Mouse (Mus musculus): Measurements from ENCODE around the gene Gpr153. TPM values are rescaled to one million over a fixed set of nuclear protein-coding genes. Genes with fewer than 3 reads are reported as not detected.

The Gpr153 gene
- polyA plus RNA-seq, 2 experiments, result 33.0 to 56.5 TPM

DNA sequence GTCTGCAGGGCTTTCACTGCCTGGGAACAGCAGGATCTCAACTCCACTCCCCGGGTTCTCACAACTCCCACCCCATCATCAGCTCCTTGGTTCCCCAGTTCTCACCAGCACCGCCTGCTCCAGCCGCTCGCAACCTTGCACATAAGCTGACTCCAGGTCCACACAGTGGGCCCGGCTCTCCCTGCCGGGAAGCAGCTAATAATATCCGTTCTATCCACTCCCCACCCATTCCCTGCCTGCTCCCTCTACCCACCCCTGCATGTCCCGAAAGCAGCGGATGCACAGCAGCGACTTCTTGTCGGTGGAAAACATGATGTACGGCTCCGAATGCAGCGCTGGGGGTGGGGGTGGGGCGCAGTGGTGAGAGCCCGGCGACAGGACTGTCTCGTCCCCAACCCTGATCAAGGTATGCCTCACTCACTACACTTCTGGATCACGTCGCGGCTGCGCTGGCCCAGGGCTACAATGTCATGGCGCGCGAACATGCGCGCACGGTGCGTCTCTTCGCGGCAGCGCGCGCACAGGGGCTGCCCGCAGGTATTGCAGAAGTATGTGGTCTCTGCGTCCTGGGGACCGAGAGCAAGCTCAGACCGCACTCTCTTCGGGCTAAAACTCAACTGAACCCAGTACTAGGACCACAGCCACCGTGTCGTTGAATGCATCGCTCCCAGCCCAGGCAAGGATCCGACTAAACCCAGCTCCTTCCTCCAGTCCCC lies 41.6 kb downstream of the Gpr153 start:
- Histone ChIP-seq H3K4me3 (replicated peaks; ENCODE audit: low read length) (peak overlapping the region; percentile 26), H3K4me2 (replicated peaks; ENCODE audit: low read depth, low read length, severe bottlenecking) (peak overlapping the region; percentile 45), H3K4me1 (ENCODE audit: control insufficient read depth, insufficient read depth, low read length) (peaks cover 9% of the 10 kb centered on the region), H3K27ac (replicated peaks; ENCODE audit: low read depth, low read length) (no peak overlapping the region), H3K36me3 (ENCODE audit: control insufficient read depth, insufficient read depth, low read length) (no peaks in the 10 kb centered on the region), H3K27me3 (ENCODE audit: control insufficient read depth, insufficient read depth, low read length) (peaks cover 76% of the 10 kb centered on the region), H3K9me3 (ENCODE audit: control insufficient read depth, low read length) (no peaks in the 10 kb centered on the region), H3K9ac (ENCODE audit: low read depth, low read length, severe bottlenecking) (no peak overlapping the region)
- under 1% methylated on average over 43 of the region's 43 CpGs for WGBS
- ATAC-seq (ENCODE audit: low FRiP score, low read depth), result no peak
- DNase-seq (ENCODE audit: low spot score), result no peak
- TF ChIP-seq POLR2A (IDR thresholded peaks at IDR 0.05; ENCODE audit: borderline replicate concordance, extremely low read depth, insufficient read depth, insufficient read length), result no peak

DNA sequence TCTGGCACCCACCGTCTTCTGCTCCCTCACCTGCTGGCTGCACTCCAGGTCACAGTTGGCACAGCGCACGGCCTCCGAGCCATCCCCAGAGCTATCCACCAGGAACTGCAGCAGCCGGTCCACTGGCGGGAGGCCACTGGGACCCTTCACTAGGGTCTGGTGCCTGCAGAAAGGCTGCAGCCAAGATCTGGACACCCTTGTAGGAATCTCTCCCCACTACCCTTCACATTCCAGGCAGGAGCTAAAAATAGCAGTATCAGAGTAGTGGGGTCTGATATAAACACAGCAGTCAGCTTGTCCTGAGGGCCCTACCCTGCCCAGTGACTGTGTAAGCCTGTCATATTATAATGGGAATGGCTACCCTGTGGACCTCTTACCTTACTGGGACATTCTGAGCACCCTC lies 43.6 kb downstream of the Gpr153 start:
- Histone ChIP-seq H3K9ac (ENCODE audit: low read depth, low read length, severe bottlenecking) (no peak overlapping the region), H3K36me3 (ENCODE audit: control insufficient read depth, insufficient read depth, low read length) (no peaks in the 10 kb centered on the region), H3K4me1 (ENCODE audit: control insufficient read depth, insufficient read depth, low read length) (peaks cover 9% of the 10 kb centered on the region), H3K9me3 (ENCODE audit: control insufficient read depth, low read length) (no peaks in the 10 kb centered on the region), H3K27ac (replicated peaks; ENCODE audit: low read depth, low read length) (no peak overlapping the region), H3K4me3 (replicated peaks; ENCODE audit: low read length) (no peak overlapping the region), H3K27me3 (ENCODE audit: control insufficient read depth, insufficient read depth, low read length) (peaks cover 62% of the 10 kb centered on the region), H3K4me2 (replicated peaks; ENCODE audit: low read depth, low read length, severe bottlenecking) (no peak overlapping the region)
- no peak for TF ChIP-seq POLR2A (IDR thresholded peaks at IDR 0.05; ENCODE audit: borderline replicate concordance, extremely low read depth, insufficient read depth, insufficient read length)
- no peak for ATAC-seq (ENCODE audit: low FRiP score, low read depth)
- 82% methylated on average over 6 of the region's 6 CpGs for WGBS
- no peak for DNase-seq (ENCODE audit: low spot score)

DNA sequence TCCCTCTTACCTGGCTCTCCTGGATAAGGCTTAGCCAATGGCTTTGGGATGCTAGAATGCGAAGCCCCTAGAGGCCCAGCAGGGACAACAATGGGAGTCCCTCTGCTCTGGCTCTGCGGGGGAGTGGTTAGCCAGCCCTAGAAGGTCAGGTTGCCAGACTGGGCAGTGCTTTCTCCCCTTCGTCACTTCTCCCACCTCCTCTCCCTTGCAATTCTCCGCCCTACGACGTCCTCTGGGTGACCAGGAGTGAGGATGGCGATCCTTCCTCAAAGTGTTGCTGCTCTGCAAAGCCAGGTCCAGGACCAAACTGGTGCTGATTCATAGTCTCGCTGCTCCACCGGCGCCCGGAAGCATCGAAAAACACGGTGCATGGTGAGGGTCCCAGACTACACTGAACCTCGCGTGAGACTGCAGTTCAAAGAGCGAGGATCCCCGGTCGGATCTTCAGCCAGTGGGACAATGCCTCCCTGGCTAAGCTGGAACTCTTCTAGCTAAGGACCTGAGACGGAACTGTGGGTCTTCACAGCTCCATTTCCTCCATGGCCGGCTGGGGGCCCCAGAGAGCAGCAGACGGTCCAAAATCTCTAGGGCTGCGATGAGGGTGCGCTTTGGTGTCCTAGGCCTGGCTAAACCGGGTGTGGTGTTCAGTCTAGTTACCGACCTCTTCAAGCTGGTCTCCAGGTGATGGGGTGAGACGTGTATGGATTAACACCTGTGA lies 44.6 kb downstream of the Gpr153 start, which contains the start of gene Rnf207:
TSS of gene Rnf207 (minus strand) at position 477 of the 718 bp plus-strand sequence.
- Histone ChIP-seq H3K9ac (ENCODE audit: low read depth, low read length, severe bottlenecking) (peak within 1 kb of the TSS; percentile 21), H3K9me3 (ENCODE audit: control insufficient read depth, low read length) (no peaks in the 10 kb centered on the region), H3K27ac (replicated peaks; ENCODE audit: low read depth, low read length) (no peak within 1 kb of the TSS), H3K27me3 (ENCODE audit: control insufficient read depth, insufficient read depth, low read length) (peaks cover 52% of the 10 kb centered on the region), H3K4me1 (ENCODE audit: control insufficient read depth, insufficient read depth, low read length) (peaks cover 5% of the 10 kb centered on the region; the same call in 1 of the 2 replicates), H3K36me3 (ENCODE audit: control insufficient read depth, insufficient read depth, low read length) (no peaks in the 10 kb centered on the region), H3K4me3 (replicated peaks; ENCODE audit: low read length) (no peak within 1 kb of the TSS), H3K4me2 (replicated peaks; ENCODE audit: low read depth, low read length, severe bottlenecking) (no peak within 1 kb of the TSS; the same call in 1 of the 2 replicates)
- DNase-seq (ENCODE audit: low spot score) (no peak), ATAC-seq (ENCODE audit: low FRiP score, low read depth) (no peak)
- no peak for TF ChIP-seq POLR2A (IDR thresholded peaks at IDR 0.05; ENCODE audit: borderline replicate concordance, extremely low read depth, insufficient read depth, insufficient read length)
- 4% methylated on average over 26 of the region's 26 CpGs for WGBS

DNA sequence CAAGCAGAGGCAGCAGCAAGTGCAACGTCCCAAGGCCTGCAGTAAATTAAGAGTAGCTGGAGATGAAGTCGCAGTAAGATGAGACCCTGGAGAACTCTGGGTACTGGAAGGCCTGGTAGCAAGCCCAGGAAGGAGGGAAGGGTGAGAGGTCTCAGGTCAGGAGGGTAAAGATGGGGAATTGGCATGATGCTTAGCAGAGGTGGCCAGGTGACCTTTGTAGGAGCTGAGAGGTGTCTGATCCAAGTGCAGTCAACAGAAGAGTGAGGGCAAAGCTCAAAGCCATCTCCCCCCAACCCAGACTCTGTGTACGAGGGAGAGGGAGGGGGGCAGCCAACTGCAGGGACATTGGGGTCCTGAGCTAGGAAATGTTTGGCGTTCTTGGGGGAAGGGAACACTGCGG lies 47.4 kb downstream of the Gpr153 start:
- peaks cover 24% of the 10 kb centered on the region for H3K27me3 ChIP-seq (ENCODE audit: control insufficient read depth, insufficient read depth, low read length)
- H3K4me3 ChIP-seq (replicated peaks; ENCODE audit: low read length), result no peak overlapping the region
- H3K9ac ChIP-seq (ENCODE audit: low read depth, low read length, severe bottlenecking), result no peak overlapping the region
- TF ChIP-seq POLR2A (IDR thresholded peaks at IDR 0.05; ENCODE audit: borderline replicate concordance, extremely low read depth, insufficient read depth, insufficient read length), result no peak
- ATAC-seq (ENCODE audit: low FRiP score, low read depth) (no peak), DNase-seq (ENCODE audit: low spot score) (no peak)
- WGBS, result 47% methylated on average over 5 of the region's 5 CpGs
- H3K4me2 ChIP-seq (replicated peaks; ENCODE audit: low read depth, low read length, severe bottlenecking), result no peak overlapping the region
- H3K9me3 ChIP-seq (ENCODE audit: control insufficient read depth, low read length), result no peaks in the 10 kb centered on the region
- H3K36me3 ChIP-seq (ENCODE audit: control insufficient read depth, insufficient read depth, low read length), result no peaks in the 10 kb centered on the region
- H3K4me1 ChIP-seq (ENCODE audit: control insufficient read depth, insufficient read depth, low read length), result peaks cover 2% of the 10 kb centered on the region; the same call in 1 of the 2 replicates
- no peak overlapping the region for H3K27ac ChIP-seq (replicated peaks; ENCODE audit: low read depth, low read length)

DNA sequence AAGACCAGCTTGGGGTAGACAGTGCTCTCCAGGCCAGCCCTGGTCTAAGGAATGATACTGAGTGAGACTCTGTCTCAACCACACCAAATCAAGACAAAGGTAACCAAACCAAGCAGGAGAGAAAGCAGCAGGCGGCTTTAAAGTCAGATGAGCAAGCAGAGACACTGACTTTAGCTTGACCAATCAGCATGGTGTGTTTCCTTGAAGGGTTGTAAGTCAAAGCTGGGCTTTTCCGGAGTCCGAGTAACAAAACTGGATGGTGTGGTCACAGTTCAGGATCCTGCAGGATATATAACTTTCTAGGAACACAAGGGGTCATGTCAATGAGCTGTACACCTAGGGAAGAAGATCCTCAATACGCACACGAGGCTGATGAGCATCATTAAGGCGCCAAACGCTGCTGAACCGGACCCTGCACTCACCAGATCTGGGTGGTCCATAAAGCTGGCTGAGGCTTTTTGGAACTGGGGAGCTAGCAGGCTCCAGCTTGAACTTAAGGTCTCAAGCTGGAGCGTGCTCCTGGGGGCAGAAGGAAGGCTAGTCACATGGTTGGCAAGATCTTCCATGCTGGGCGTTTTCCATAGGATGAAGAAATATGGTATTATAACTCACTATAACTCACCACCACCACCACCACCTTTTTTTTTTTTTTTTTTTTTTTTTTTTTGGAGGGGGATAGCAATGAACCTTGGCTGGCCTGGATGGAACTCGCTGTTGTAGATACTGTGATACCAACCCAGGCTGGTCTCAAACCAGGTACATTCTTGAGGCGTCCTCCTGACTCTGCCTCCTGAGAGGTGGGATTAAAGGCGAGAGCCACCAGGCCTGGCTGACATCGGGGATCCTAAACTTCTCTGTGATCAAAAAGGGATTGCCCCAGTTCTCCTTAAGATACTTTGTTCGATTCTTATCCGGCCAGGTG lies 50.9 kb downstream of the Gpr153 start:
- ATAC-seq (ENCODE audit: low FRiP score, low read depth) (peak; percentile 25), DNase-seq (ENCODE audit: low spot score) (no peak)
- no peaks in the 10 kb centered on the region for H3K27me3 ChIP-seq (ENCODE audit: control insufficient read depth, insufficient read depth, low read length)
- peak overlapping the region; percentile 38; the same call in 1 of the 2 replicates for H3K9ac ChIP-seq (ENCODE audit: low read depth, low read length, severe bottlenecking)
- TF ChIP-seq POLR2A (IDR thresholded peaks at IDR 0.05; ENCODE audit: borderline replicate concordance, extremely low read depth, insufficient read depth, insufficient read length), result no peak
- WGBS, result 56% methylated on average over 16 of the region's 16 CpGs
- H3K4me2 ChIP-seq (replicated peaks; ENCODE audit: low read depth, low read length, severe bottlenecking), result peak overlapping the region; percentile 79
- H3K27ac ChIP-seq (replicated peaks; ENCODE audit: low read depth, low read length), result no peak overlapping the region
- H3K4me3 ChIP-seq (replicated peaks; ENCODE audit: low read length), result peak overlapping the region; percentile 98
- H3K36me3 ChIP-seq (ENCODE audit: control insufficient read depth, insufficient read depth, low read length), result peaks cover 20% of the 10 kb centered on the region
- H3K9me3 ChIP-seq (ENCODE audit: control insufficient read depth, low read length), result no peaks in the 10 kb centered on the region
- H3K4me1 ChIP-seq (ENCODE audit: control insufficient read depth, insufficient read depth, low read length), result peaks cover 10% of the 10 kb centered on the region
